Mouse (Mus musculus) 3T3-L1 (cell line): Measurements from ENCODE around the gene Csrnp2.
A peak's percentile ranks its signal among the peaks of the same experiment; 100 is the strongest.

Source experiments
- DNase-seq: peaks from one replicate; pipeline ENCODE4 v3.0.0-alpha.2; 2015; ENCODE audit warnings: low read depth, low spot score

Gene Csrnp2

DNA sequence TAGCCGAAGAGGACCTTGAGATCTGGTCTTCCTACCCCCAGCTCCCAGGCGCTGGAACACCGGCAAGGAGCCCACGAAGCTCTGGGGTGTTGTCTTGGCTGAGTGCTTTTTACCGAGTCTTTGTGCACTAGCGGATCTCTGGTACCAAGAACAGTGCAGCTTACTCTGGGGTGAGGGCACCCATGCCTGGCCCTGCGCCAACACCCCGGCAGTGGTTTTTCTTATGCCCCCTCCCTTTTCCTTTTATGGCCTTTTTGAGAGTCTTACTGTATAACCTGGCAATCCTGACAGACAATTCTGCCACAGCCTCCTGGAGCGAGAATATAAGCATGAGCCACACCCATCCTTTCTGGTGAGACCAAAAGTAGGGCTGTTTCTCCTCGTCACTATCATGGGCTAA, 16.9 kb downstream of the Csrnp2 start:
- no peak for DNase-seq

GRCm38 (mm10) chr15:100473926-100474503, 21.3 kb downstream of the Csrnp2 start:
- DNase-seq, result no peak

DNA sequence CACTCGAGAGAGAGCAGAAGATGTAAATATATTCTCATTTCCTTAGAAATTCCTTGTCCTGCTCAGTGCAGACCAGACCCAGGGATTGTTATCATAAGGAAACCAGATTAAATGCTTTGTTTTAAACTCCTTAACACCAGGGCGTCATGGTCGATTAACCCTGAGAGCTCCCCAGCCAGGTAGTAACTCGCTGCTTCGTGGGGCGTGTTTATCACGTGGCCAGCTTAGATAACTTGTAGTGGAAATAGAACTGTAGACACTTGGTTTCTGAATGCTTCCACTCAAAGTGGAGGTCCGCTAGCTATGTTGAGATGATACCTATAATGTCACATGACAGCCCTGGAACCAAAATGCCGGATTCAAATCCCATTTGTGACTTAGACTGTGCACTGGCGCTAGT, 25.3 kb downstream of the Csrnp2 start:
- DNase-seq, result no peak

DNA sequence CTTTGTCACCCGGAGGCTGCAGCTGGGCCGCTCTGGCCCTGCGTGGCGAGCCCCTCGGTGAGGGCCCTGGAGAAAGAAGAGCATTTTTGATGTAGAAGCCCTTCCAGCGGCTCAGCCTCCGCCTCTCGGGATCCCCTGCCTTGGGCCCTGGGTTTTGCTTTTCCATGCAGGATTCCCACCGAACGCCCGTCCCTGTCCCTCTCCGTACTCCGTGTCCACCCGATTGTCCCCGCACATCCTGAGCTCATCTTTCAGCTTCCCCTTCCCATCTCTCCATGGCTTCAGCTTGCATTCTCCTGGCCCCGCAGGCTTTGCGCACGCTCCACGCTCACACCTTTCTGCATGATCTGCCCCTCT, 26.1 kb downstream of the Csrnp2 start:
- no peak for DNase-seq

DNA sequence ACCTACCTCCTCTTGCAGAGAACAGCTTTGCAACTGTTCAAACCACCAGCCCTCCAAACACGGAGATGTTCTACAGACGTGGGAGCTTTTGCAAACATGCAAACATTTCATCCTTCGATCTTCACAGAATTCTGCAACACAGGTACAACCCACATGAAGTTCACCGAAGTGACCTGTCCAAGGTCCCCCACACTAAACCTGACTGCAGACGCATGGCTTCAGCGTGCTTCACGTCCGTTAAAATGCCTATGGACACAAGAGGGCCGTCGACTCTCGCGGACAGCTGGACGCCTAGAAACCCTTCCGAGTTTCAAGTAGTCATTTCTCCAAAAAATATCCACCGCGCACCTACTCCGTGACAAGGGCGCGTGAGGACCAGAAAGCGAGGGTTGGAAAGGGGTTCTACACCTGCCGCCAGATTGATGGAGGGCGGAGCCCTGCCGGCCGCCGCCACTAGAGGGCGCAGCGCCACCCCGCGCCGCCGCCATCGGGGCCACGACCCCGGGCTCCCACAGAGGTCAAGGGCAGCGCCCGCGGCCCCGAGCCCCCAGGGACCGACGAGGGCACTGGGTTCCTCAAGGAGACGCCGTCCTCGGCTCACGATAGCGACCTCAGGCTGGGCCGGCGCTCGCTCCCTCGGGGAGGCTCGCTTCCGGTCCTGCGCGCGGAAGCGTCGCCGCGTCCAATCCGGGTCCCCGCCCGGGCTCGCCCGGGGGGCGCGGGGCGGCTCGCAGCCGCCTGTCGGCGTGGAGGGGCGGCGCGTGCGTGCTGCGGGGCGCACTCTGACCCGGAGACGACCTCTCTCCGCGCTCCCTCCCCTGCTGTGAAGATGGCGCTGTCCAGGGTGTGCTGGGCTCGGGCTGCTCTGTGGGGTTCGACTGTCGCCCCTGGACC, 26.7 kb downstream of the Csrnp2 start, which contains the start of gene Letmd1:
Letmd1 (plus strand) TSS at position 729 of the 894 bp plus-strand sequence.
- DNase-seq, result peak; percentile 63

- DNase-seq, result no peak
These were observed 27.6 kb downstream of the Csrnp2 start for GRCm38 (mm10) chr15:100467738-100468137.

- peak; percentile 40 for DNase-seq
These were observed 29.9 kb downstream of the Csrnp2 start for GRCm38 (mm10) chr15:100465432-100465831.

GRCm38 (mm10) chr15:100463712-100464111, 31.6 kb downstream of the Csrnp2 start:
- peak; percentile 86 for DNase-seq

DNA sequence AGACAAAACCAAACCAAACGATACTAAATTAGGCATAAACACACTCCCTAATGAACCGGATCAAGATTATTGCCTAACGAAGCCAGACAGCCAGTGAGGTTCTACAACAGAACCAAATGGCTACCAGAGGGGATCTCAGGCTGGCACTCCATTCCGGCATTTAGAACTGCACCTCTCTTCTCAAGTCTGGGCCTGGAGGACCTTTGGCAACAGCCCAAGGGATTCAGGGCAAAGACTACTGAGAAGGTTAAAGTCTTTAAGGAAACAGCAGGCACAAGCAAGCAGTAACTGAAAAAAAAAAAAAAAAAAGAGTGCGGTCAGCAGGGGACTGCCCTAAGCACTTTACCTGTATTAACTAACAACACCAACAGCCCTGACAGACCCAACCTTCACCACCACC, 33.2 kb downstream of the Csrnp2 start:
- DNase-seq, result peak; percentile 7

DNA sequence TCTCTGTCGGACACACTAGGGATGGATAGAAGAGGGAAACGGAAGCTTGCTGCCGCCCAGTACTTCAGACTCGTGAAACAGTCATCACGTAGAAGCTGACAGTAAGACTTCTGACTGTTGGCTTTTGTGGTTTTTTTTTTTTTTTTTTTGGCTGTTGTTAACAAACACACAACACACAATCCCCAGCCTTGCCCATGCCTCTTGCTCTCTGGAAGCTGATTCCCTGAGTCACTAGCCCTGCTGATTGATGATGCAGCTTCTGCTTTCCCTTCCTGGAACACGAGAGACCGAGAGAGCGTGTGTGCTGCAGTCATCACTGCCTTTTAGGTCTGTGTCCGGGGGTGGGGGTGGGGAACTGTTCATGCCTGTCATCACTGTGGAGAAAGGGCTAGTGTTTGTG, 33.6 kb downstream of the Csrnp2 start:
- DNase-seq, result peak; percentile 64

- no peak for DNase-seq
These were observed 34.3 kb downstream of the Csrnp2 start for GRCm38 (mm10) chr15:100460942-100461341.

DNA sequence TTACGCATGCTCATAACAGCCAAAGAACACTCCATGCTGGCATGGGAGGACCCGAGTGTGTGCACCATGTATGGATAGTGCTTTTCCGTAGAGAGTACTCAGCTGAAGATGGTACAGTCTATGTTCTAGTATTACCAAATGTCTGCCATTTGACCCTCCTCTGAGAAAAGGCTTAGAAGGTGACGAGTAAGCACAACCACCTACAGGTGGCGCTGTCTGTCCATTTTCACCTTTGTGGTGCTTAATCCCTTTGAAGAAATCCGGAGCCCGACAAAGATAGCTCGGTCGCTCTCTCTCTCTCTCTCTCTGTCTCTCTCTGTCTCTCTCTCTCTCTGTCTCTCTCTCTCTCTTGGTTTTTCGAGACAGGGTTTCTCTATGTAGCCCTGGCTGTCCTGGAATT, 37.2 kb downstream of the Csrnp2 start:
- DNase-seq, result peak; percentile 82

DNA sequence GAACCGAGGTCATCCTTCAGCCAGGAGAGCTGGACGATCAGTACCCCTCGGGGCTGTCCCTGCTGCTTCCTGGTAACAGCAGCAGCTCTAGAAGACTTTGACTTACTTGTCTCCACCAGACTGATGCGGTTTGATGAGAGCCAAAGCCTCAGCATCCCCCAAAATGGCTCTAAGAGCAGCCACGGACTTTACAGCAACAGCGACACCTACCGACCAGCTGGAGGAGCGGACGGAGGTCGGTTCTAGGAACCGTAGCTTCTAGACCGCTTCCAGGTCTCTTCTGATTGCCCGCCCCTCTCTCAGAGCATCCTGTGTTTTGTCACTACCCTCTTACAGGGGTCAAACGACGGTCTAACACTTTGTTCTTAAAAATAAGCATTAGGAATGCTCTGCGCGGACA, 37.9 kb downstream of the Csrnp2 start:
- peak; percentile 90 for DNase-seq

DNA sequence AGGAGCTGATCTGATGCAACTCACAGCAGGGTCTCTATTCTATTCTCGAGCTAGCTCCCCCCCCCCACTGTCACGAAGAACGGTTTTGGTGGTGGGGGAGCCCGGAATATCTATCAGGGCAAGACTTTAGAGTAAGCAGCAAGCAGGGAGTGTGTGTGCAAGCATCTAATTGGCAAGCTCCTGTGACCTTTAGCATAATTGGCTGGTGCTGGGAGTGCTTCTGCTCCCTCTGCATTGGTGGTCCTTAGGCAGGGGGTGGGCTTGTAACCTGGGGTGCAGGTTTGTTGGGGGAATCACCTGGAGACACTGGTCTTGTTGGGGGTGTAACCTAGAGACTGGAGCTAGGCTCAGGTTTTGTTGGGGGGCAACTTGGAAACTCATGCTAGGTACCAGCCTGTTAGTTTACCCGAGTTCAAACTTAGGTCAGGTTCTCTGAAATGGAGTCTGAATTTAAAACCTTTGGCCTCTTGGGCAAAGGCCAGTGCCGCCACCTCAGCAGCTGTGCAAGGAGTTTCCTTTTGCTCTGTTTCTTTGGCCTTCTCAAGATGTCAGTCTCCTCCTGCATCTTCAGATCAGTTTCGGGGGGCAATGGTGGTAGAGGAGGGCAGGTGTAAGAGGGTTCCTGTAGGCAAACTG, 38.8 kb downstream of the Csrnp2 start:
- DNase-seq, result no peak

- no peak for DNase-seq
These were observed 42.8 kb downstream of the Csrnp2 start for GRCm38 (mm10) chr15:100452486-100452885.

DNA sequence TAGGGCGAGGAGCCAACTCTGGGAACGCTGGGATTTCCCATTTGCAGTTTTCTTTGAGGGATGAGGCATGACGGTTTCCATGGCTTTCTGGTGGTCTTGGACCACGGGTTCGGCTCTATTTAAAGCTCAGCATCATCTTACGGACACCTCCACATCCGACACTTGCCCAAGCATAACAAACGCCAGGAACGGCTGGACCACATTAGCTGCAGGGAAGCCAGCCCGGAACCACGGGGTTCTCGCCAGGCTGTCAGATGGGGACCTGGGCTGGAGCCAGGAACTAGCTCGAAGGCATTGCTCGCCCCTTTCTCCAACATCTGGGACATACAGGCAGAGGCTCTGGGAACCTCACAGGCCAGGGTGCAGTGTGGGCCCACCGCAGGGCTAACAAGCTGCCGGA, 44.0 kb downstream of the Csrnp2 start:
- peak; percentile 59 for DNase-seq

DNA sequence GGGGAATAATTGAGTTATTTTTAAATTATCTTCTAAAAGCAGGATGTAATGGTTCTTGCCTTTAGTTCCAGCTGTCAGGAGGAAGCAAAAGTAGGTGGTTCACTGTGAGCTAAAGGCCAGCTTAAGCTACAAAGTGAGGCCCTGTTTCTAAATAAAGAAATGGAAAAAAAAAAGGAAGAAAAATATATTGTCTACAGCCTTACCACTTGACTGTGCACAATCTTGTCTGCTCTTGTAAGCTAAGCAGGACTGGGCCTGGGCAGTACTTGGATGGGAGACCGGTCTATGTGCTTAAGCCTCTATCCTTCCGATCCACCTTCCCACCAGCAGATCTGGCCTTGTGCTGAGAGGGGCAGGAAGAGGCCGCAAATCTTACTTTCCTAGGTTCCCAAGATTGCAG, 45.8 kb downstream of the Csrnp2 start:
- DNase-seq, result no peak

DNA sequence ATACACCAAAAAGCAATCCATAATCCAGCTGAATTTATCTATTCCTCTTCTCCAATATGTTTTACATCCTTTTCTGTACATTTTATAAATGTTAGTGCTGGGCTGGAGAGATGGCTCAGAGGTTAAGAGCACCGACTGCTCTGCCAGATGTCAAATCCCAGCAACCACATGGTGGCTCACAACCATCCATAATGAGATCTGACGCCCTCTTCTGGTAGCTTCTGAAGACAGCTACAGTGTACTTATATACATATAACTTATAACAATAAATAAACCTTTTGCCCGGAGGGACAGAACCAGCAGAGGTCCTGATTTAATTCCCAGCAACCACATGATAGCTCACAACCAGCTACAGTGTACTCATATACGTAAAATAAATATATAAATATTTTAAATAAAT, 46.7 kb downstream of the Csrnp2 start:
- peak; percentile 28 for DNase-seq

- no peak for DNase-seq
These were observed 48.4 kb downstream of the Csrnp2 start for GRCm38 (mm10) chr15:100446887-100447286.

- peak; percentile 96 for DNase-seq
These were observed 52.0 kb downstream of the Csrnp2 start for GRCm38 (mm10) chr15:100443126-100443922.

DNA sequence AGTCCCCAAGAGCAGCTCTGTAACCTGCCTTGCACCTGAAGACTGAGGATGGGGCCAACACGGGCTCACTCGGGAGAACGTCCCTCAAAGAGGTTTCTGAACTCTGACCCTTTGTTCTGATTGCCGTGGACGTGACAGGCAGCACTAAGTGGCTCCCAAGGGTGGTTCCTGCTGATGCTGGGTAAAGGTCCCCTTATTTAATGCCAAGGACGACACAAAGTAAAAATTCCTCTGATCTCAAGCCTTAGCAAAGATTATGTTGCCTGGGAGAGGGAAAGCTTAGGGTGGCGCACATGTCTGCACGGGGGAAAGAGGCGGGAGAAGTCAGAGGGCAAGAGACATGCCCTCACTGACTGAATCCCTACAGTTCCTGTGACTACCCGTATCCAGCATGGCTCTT, 58.8 kb downstream of the Csrnp2 start:
- DNase-seq, result no peak

DNA sequence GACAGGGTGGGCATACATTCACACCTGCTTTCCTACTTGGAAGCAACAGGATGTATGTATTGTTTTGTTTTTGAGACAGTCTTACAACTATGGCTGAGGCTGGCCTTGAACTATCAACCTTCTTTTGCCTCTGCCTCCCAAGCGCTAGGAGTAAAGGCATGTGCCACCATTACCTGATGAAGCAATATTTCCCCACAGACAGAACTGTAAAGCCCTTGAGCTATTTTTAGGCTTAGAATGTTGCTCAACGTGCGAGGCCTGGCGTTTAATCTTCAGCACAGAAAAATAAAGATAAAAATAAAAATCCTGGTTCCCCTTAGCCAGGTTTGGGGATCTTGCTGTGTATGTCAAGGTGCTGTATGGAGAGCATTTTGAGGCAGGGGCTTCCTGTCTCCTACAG, 59.2 kb downstream of the Csrnp2 start:
- no peak for DNase-seq
